Mouse (Mus musculus) heart, adult 9 months (tissue): Measurements from ENCODE around the gene Spem1.
"Not testable (repeated sequence)": the region's sequence is repeated elsewhere in the genome, so short reads cannot be mapped to it uniquely, and the experiment has no call there.

Experiments
- DNase-seq, 2 experiments: peaks; one replicate each; pipeline ENCODE4 v3.0.0; 2022; ENCODE audit warnings: low spot score in 2 of 2

The Spem1 gene

GRCm38 (mm10) chr11:69822080-69822479 is at the start of gene Spem1:
Gene Spem1 (minus strand): TSS chr11:69822180.
- DNase-seq = no peak

GRCm38 (mm10) chr11:69870289-69871069 is 48.5 kb upstream of the Spem1 start:
- no peak for DNase-seq

- DNase-seq = no peak
These were observed 45.4 kb upstream of the Spem1 start for GRCm38 (mm10) chr11:69867335-69867734.

DNA sequence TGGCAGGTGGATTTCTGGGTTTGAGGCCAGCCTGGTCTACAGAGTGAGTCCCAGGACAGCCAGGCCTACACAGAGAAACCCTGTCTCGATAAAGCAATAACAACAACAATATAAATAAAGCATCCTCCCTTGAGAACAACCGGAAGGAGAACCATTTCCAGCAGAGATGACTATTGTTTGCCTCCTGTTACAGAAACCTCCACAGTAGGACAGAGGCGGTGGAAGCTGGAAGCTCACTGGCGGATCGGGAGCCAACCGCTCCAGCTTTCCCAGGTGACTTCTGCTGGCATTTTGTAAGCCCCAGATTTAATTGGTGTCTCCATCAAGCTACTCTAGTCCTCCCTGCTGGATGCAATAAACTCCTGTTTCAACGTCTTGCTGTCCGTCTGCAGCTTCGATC is 43.6 kb upstream of the Spem1 start:
- no peak for DNase-seq

DNA sequence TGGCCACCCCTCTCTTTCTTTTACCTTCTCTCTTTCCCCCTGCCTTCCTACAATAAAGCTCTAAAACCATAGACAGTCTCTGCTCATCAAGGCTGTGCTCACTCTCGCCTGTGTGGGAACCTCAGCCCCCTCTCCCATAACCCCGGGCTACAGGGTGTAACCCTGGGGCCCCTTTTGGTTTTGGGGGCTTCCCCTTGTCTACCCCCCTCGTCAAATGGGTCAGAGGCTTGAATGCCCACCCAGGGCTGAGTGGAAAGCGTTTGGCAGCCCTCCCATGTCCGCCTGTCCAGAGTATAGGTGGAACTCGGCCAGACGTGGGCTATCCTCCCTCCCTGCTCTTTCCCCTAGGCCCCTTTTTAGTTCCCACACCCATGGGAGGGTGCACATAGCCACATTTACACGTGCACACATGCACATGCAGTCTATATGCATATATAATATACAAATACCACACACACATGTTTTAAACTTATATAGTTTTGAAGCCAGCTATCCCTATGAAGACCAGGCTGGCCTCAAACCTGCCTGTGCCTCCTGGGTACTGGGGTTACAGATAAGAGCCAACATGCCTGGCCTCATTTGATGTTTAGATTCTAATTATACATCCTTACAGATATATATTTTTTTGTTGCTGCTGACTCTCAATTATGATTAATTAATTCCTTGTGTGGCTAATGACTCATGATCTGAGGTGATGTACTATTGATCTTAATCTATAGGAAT is 42.3 kb upstream of the Spem1 start:
- no peak for DNase-seq

DNA sequence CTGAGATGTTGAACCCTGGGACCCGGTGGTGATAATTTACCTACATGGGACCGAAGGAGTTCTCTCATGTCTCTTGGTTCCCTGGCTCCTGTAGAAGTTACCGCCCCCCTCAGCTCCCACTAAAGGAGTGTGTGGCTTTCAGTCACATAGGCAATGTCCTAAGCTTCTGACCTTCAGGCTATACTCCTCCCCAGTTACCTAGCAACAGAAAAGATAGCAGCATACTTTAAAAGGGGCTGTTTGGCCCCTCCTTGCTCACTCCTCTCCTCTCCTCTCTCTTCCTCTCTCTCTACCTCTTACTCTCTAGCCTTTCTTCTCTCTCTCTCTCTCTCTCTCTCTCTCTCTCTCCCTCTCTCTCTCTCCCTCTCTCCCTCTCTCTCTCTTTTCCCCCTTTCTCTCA is 41.7 kb upstream of the Spem1 start:
- DNase-seq = not testable (repeated sequence)

DNA sequence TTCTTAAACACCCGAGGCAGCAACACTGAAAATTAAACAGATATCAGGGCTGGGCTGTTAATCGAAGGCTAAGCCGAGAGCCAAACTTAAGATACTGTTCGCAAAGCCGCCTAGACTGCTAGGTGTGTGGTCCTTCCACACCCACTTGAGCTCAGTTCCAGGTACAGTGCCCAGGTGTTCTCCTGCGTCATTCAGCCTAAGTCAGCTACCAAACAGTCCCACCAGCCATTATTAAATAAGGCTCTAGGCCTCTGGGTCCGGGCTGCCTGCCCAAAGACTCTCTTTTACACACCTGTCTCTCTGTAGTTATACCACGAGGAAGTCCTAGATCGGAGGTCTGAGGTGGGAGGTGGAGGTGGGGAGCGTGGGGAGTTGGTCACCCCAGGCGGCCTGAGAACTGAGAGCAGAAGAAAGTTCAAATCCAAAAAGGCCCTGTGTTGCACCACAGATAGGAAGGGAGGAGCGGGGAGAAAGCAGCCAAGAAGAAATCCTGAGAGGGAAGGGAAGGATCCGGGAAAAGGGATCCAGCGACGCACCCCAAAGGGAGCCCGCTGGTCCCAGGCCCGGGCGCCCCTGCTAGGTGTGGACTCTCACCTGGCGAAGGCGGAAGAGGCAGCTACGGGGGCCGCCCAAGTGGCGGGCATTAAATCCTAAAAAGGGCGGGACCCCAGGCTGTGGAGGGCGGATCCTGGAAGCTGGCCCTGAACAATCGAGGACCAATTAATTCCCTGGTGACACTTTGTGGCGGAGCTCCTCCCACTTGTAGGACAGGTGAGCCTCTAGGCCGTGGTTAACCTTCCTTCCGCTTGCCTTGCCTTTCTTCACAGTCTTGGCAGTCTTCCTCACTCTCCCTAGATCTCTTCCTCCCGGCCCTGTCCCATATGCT is 36.4 kb upstream of the Spem1 start, which contains the start of gene Tnk1:
Tnk1 (minus strand) TSS at position 618 of the 886 bp plus-strand sequence.
- no peak for DNase-seq

DNA sequence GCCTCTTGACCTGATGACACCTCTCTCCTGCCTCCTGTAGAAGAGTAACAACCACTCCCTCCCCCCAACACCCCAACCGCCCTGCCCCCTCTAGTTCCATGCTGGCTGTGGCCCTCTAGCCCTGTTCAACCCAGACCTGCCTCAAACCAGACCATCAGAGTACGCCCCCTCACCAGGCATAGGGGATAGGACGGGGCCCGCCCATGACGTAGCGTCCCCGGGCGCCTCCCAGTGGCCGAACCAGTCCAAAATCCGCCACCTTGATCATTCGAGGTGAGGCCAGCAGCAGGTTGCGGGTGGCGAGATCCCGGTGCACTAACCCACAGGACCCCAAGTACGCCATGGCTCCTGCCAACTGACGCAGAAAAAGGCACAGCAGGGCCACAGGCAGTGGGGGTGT is 33.4 kb upstream of the Spem1 start:
- no peak for DNase-seq

DNA sequence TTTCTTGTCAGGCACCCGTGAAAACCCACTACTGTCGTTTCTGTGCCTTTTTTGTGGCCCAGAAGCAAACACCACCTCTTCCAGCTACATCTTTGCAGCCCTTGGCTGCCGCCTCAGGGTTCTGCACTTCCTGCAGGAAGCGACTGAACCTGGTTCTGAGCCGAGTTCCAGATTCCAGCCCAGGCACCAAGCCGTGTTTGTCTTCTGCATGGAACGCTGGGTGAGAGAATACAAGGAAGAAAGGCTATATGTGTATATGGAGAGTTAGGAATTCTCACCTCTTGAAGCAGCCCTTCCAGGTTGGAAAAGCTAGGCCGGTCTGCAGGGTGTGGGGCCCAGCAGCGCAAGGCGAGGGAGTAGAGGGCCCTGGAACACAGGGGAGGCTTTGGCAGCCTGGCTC is 32.7 kb upstream of the Spem1 start:
- DNase-seq = no peak

- no peak for DNase-seq
These were observed 32.0 kb upstream of the Spem1 start for GRCm38 (mm10) chr11:69853994-69854393.

GRCm38 (mm10) chr11:69850754-69851153 is 28.8 kb upstream of the Spem1 start:
- no peak for DNase-seq

GRCm38 (mm10) chr11:69849884-69850283 is 27.9 kb upstream of the Spem1 start:
- no peak for DNase-seq

- DNase-seq = peak; percentile 36 to 70
These were observed 27.1 kb upstream of the Spem1 start for GRCm38 (mm10) chr11:69849128-69849527.

GRCm38 (mm10) chr11:69848021-69848420 is 26.0 kb upstream of the Spem1 start:
- no peak for DNase-seq

GRCm38 (mm10) chr11:69846738-69847688 is 25.0 kb upstream of the Spem1 start:
- peak; percentile 42 to 46 for DNase-seq

DNA sequence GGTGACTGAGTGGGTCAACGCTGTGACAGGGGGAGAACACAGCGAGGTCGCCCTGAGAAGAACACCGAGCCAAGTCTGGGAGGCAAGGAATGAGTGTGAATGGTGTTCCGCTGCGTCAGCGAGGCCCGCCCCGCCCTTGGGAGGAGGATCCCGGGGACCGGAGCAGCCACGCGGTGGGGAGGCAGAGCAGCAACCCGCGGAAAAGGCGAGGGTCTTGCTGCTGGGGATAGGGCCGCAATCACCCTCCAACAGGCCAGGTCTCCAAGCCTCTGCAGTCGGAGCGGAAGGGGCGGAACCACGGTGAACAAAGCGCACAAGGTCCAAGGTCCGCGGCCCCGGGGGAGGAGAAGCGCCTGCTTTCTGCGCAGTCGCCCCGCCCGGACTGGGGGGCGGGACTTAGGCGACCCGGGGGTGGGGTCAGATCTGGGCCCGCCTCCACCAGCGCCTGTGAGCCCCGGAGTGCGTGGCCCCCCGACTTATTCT is 24.3 kb upstream of the Spem1 start, which contains the start of gene Plscr3:
Plscr3 (plus strand) TSS at position 179 of the 483 bp plus-strand sequence.
- peak; percentile 90 to 93 for DNase-seq

- no peak for DNase-seq
These were observed 16.7 kb upstream of the Spem1 start for GRCm38 (mm10) chr11:69838714-69839104.

GRCm38 (mm10) chr11:69837952-69838713 is 16.2 kb upstream of the Spem1 start, which contains the start of gene Tmem256:
Gene Tmem256 (plus strand): TSS chr11:69838514.
- peak; percentile 98 to 99 for DNase-seq

DNA sequence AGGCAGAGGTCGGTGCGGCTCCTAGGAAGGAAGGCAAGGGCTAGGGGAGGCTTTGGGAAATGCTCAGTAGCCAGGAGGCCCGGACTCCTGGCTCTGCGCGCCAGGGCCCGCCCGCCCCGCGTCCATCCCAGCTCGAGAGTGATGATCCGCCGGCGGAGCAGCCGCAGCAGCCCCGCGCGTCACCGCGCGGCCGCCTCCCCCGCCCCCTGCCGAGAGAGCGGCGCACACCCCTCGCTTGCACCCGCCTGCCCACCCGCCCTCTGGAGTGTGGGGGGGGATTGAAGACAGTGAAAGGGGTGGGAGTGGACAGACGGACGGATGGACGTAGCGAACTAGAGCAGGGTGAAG is 15.6 kb upstream of the Spem1 start, which contains the start of gene Nlgn2:
Nlgn2 (minus strand) TSS at position 181 of the 348 bp plus-strand sequence.
- DNase-seq = no peak
